Mouse (Mus musculus) CH12.LX (cell line): Measurements from ENCODE around the gene Tmem104.

Experiments used
- POLR2A ChIP-seq: IDR thresholded peaks from 2 replicates; pipeline ENCODE4 v1.6.1; 2011; ENCODE audit warnings: low read depth, mild to moderate bottlenecking, improper control_type of control experiment, low read length
- USF2 ChIP-seq: conservative IDR thresholded peaks from 2 replicates; pipeline ENCODE4 v1.6.1; 2011; ENCODE audit warnings: low read depth, low read length, improper control_type of control experiment

GRCm38 (mm10) chr11:115267061-115267883 is 80.0 kb downstream of the Tmem104 start, which contains the start of gene Grin2c:
- TF ChIP-seq USF2 (no peak), POLR2A (no peak)
